Mouse (Mus musculus) heart, embryonic 14.5 days (tissue): ENCODE results near the gene Basp1. TPM values are rescaled to one million over a fixed set of nuclear protein-coding genes. Genes with fewer than 3 reads are reported as not detected.

Experiments
- ATAC-seq: fragments of 200-750 bp; cut with Nextera tagmentation; 2 replicates; pipeline ENCODE4 v1.8.0; 2017; ENCODE audit warnings: low read depth, moderate TSS enrichment; ENCODE audit not compliant: insufficient number of reproducible peaks, insufficient read depth, low FRiP score
- H3K27ac ChIP-seq, 2 experiments: fragments of 200-500 bp in 1 of 2; fragments of 300-500 bp in 1 of 2; sonication (generic) in 1 of 2; replicated peaks in 1 of 2; 2 replicates each; pipeline ENCODE4 v1.5.1; 2012 to 2014; ENCODE audit warnings: low read depth in 2 of 2, low read length in 2 of 2, control low read depth in 1 of 2, mild to moderate bottlenecking in 1 of 2, mixed read lengths in 1 of 2; ENCODE audit not compliant: control insufficient read depth in 1 of 2, insufficient read depth in 1 of 2
- H3K27me3 ChIP-seq: fragments of 300-500 bp; sonication (generic); 2 replicates; pipeline ENCODE4 v1.6.1; 2014; ENCODE audit warnings: mild to moderate bottlenecking, low read length, control low read depth; ENCODE audit not compliant: control insufficient read depth, insufficient read depth
- H3K36me3 ChIP-seq: fragments of 300-500 bp; sonication (generic); 2 replicates; pipeline ENCODE4 v1.6.1; 2014; ENCODE audit warnings: mild to moderate bottlenecking, control low read depth, low read length, mixed read lengths; ENCODE audit not compliant: control insufficient read depth, insufficient read depth
- H3K4me1 ChIP-seq, 2 experiments: fragments of 200-500 bp in 1 of 2; fragments of 300-500 bp in 1 of 2; sonication (generic) in 1 of 2; 2 replicates each; pipeline ENCODE4 v1.6.1; 2012 to 2014; ENCODE audit warnings: low read length in 2 of 2, control low read depth in 1 of 2, mixed read lengths in 1 of 2; ENCODE audit not compliant: control insufficient read depth in 2 of 2, insufficient read depth in 2 of 2
- H3K4me2 ChIP-seq: fragments of 300-500 bp; sonication (generic); 2 replicates; pipeline ENCODE4 v1.6.1; 2014; ENCODE audit warnings: mild to moderate bottlenecking, low read length
- H3K4me3 ChIP-seq, 2 experiments: fragments of 200-500 bp in 1 of 2; fragments of 300-500 bp in 1 of 2; sonication (generic) in 1 of 2; 2 replicates each; pipeline ENCODE4 v1.5.1; 2012 to 2014; ENCODE audit warnings: low read length in 2 of 2, mild to moderate bottlenecking in 2 of 2, control low read depth in 1 of 2, low read depth in 1 of 2, moderate library complexity in 1 of 2; ENCODE audit not compliant: control insufficient read depth in 1 of 2, insufficient read depth in 1 of 2
- H3K9ac ChIP-seq: fragments of 300-500 bp; sonication (generic); 2 replicates; pipeline ENCODE4 v1.6.1; 2014; ENCODE audit warnings: mild to moderate bottlenecking, low read length
- H3K9me3 ChIP-seq: fragments of 300-500 bp; sonication (generic); 2 replicates; pipeline ENCODE4 v1.6.1; 2016; ENCODE audit warnings: low read length, control low read depth; ENCODE audit not compliant: control insufficient read depth
- WGBS: fragments of 180-500 bp; shearing (Covaris S2); extraction: QIAGEN DNeasy Blood & Tissue Kit; methylation state at CpG from one replicate; pipeline ENCODE4 v1.1.7; 2014; 5-methylcytosine and 5-hydroxymethylcytosine counted together
- polyA plus RNA-seq: library from polyadenylated mRNA; unstranded; fragments of >200 nt; fragmentation: Nextera tagmentation; extraction: Ambion mirVana; gene quantifications from 2 replicates; pipeline ENCODE4 v1.2.1, GENCODE M21; 2014

Gene Basp1
- polyA plus RNA-seq, 1 experiment from 2014 or later: 9.4 TPM

DNA sequence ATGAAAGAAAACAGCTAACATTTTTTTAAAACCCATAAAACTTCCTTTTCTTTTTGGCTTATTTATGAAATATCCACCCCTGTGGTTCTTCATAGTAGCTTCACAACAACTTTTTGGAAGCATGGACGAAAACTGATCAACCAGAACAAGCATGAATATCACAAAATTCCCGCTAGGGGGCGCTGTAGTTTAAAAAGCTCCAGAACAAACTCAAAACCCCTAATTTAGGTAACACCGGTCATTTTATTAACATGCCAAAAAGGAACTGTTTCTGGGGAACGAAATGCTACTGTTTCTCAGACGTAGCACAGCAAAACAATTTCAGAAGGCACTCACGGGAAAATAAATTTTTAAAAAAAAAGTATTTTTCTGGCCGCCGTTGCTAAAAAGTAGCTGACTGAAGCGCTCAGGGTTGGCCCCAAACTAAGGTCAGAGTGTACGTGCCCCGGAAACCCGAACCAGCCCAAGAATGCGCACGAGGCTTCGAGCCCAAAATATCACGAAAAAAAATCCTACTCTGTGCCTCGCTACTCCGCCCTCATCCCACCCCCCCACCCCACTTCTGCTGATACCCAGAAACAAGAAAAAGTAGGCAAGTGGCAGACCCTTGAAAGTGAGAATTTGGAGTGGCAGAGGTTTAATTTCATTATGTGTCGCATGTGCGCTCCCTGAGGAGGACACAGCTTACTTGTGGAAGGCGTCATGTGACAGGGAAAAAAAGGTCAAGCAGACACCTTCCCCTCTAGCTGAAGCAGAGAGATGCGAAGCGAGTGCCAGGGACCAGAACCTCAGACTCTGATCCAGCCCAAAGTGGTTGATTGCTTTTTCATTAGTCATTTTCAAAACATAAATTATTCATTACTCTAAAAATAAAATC lies 27.7 kb upstream of the Basp1 start:
- Histone ChIP-seq H3K36me3 (no peaks in the 10 kb centered on the region), H3K4me3 (peak overlapping the region; percentile 13 to 27; a peak in 3 of 4 replicates), H3K4me1 (peaks cover 3 to 5% of the 10 kb centered on the region in 2 experiments; a peak in 3 of 4 replicates), H3K9me3 (no peaks in the 10 kb centered on the region), H3K4me2 (peak overlapping the region; percentile 65), H3K27ac (no peak overlapping the region), H3K9ac (peak overlapping the region; percentile 7; the same call in 1 of the 2 replicates), H3K27me3 (peaks cover 14% of the 10 kb centered on the region; the same call in 1 of the 2 replicates)
- no peak for ATAC-seq
- 14% methylated on average over 24 of the region's 24 CpGs for WGBS

DNA sequence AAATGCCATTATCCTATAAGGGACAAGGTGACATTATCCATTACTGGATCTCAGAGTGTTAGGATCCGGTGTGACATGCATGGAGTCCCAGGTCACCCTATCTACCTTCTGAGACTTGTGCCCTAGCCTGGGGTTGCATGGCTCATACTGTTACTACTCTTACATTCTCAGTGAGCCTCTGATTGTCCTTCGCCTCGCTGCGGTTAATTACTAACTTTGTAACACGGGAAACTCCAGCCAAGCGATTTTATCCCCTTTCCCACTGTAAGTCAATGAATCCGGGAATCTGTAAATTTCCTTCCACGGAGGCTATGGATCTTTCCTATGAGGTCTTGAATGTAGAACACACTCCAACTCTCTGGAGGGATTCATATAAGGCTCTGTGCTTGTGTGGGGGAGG lies 26.8 kb upstream of the Basp1 start:
- Histone ChIP-seq H3K4me3 (no peak overlapping the region), H3K27ac (no peak overlapping the region), H3K27me3 (peaks cover 14% of the 10 kb centered on the region; the same call in 1 of the 2 replicates), H3K4me2 (no peak overlapping the region), H3K9ac (no peak overlapping the region), H3K4me1 (peaks cover 0 to 2% of the 10 kb centered on the region in 2 experiments; a peak in 2 of 4 replicates), H3K9me3 (no peaks in the 10 kb centered on the region), H3K36me3 (no peaks in the 10 kb centered on the region)
- 74% methylated on average over 8 of the region's 8 CpGs for WGBS
- no peak for ATAC-seq

- no peaks in the 10 kb centered on the region for H3K9me3 ChIP-seq
- no peak overlapping the region for H3K4me3 ChIP-seq
- WGBS: 66% methylated on average over 1 of the region's 1 CpGs
These were observed 18.8 kb upstream of the Basp1 start for GRCm38 (mm10) chr15:25432341-25432740.

GRCm38 (mm10) chr15:25430167-25430566 lies 16.6 kb upstream of the Basp1 start:
- H3K27ac ChIP-seq: no peak overlapping the region
- no peak overlapping the region for H3K9ac ChIP-seq
- no peaks in the 10 kb centered on the region for H3K36me3 ChIP-seq
- H3K27me3 ChIP-seq: no peaks in the 10 kb centered on the region
- no peaks in the 10 kb centered on the region for H3K9me3 ChIP-seq
- H3K4me2 ChIP-seq: no peak overlapping the region
- H3K4me3 ChIP-seq: no peak overlapping the region
- no peak for ATAC-seq
- no peaks in the 10 kb centered on the region for H3K4me1 ChIP-seq
- WGBS: 68% methylated on average over 3 of the region's 3 CpGs

More at GRCm38 (mm10) chr15:25432341-25432740, 18.8 kb upstream of the Basp1 start:
- H3K27me3 ChIP-seq: no peaks in the 10 kb centered on the region
- H3K27ac ChIP-seq: no peak overlapping the region
- no peaks in the 10 kb centered on the region for H3K36me3 ChIP-seq
- no peaks in the 10 kb centered on the region for H3K4me1 ChIP-seq
- H3K4me2 ChIP-seq: no peak overlapping the region
- no peak for ATAC-seq
- H3K9ac ChIP-seq: no peak overlapping the region

- 74% methylated on average over 7 of the region's 7 CpGs for WGBS
- Histone ChIP-seq H3K4me1 (no peaks in the 10 kb centered on the region), H3K36me3 (no peaks in the 10 kb centered on the region), H3K27ac (no peak overlapping the region), H3K27me3 (no peaks in the 10 kb centered on the region), H3K4me2 (no peak overlapping the region), H3K4me3 (no peak overlapping the region), H3K9me3 (no peaks in the 10 kb centered on the region), H3K9ac (no peak overlapping the region)
- no peak for ATAC-seq
These were observed 15.4 kb upstream of the Basp1 start for GRCm38 (mm10) chr15:25429007-25429406.

DNA sequence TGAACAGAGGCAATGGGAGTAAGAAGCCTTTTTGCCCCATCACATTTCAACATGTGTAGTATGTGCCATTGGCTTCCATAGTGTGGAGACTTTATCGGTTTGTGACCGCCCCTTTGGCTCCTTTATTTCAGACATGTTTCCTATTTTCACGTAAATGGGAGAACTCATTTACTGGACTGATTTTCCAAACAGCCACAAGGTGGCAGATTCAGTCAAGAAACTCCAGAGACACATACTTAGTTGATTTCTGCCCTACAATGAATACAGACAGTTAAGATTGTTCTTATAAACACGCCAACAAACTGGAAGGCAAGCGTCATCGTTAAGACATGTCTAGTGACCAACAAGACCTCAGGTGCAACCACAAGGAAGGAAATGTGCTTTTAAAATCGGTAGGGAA lies 15.0 kb upstream of the Basp1 start:
- ATAC-seq: no peak
- Histone ChIP-seq H3K36me3 (no peaks in the 10 kb centered on the region), H3K4me2 (no peak overlapping the region), H3K4me1 (no peaks in the 10 kb centered on the region), H3K9ac (no peak overlapping the region), H3K9me3 (no peaks in the 10 kb centered on the region), H3K27ac (no peak overlapping the region), H3K4me3 (no peak overlapping the region), H3K27me3 (no peaks in the 10 kb centered on the region)
- 31% methylated on average over 7 of the region's 7 CpGs for WGBS

GRCm38 (mm10) chr15:25420266-25420665 lies 6.7 kb upstream of the Basp1 start:
- Histone ChIP-seq H3K4me2 (no peak overlapping the region), H3K9ac (no peak overlapping the region), H3K9me3 (no peaks in the 10 kb centered on the region), H3K4me3 (no peak overlapping the region), H3K27ac (no peak overlapping the region), H3K4me1 (no peaks in the 10 kb centered on the region; a peak in 1 of 4 replicates), H3K36me3 (no peaks in the 10 kb centered on the region), H3K27me3 (no peaks in the 10 kb centered on the region)
- ATAC-seq: no peak
- WGBS: 66% methylated on average over 9 of the region's 9 CpGs
